Mouse (Mus musculus) erythroblast, embryonic 14.5 days (primary cell): ENCODE measurements around the gene Ahr.

ENCODE experiments used
- GATA1 ChIP-seq: IDR thresholded peaks from 2 replicates; pipeline ENCODE4 v1.6.1; 2012; ENCODE audit warnings: low read length, inconsistent platforms, mixed read lengths
- TAL1 ChIP-seq: IDR thresholded peaks from 3 replicates; pipeline ENCODE4 v1.6.1; 2012; ENCODE audit warnings: low read length, inconsistent platforms, mixed read lengths

DNA sequence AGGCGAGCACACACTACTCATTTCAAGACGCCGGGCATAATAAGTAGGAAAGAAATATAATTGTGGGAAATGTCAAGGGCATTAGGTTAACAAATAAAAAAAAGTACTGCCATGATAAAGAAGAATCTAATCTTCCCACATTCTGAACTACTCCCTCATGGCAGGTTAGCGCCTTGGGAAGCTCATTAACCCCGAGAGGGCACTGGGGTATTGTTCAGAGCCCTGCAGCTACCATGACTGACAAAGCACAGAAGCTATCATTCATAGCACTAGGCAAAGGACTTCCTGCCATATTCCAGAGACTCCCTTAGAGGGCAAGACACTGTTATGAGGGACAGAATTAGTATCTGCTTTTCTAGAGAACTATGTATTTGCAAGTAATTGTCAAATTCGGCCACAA, 21.1 kb upstream of the Ahr start:
- TF ChIP-seq GATA1 (no peak), TAL1 (no peak)
